Mouse (Mus musculus) CD4-positive naive resting alpha-beta T cell, adult 57 days (primary cell): ENCODE data around the gene Lrrc4b. TPM values are rescaled to one million over a fixed set of nuclear protein-coding genes. Genes with fewer than 3 reads are reported as not detected.

Experiments
- total RNA-seq: library from RNA; stranded (reverse); gene quantifications from one replicate; pipeline ENCODE4 v1.2.4, GENCODE M21; 2023

Gene Lrrc4b
- total RNA-seq, result not detected

DNA sequence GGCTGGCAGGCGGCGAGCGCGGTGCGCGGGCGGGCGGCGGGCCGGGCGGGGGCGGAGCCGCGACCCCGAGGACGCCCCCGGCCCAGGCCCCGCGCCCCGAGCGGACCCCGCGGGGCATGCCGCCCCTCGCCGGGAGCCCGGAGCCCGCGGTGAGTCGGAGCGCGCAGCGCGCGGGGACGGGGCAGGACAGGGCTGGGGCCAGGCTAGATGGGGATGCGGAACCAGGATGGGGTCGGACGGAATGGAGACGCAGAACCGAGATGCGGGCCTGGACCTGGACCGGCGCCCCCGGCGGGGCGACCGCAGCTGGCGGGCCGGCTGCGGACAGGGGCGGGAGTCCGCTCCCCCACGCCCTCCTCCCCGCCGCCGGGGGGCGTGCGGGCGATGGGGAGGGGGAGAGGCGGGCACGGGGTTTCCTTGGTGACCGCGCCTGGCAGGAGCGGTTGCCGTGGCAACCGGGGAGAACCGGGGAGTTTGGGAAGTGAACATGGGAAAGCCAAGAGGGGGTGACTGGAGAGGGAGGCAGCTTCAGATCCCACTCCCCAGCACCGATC is at the start of gene Lrrc4b:
TSS of gene Lrrc4b (plus strand) at position 51 of the 554 bp plus-strand sequence.

DNA sequence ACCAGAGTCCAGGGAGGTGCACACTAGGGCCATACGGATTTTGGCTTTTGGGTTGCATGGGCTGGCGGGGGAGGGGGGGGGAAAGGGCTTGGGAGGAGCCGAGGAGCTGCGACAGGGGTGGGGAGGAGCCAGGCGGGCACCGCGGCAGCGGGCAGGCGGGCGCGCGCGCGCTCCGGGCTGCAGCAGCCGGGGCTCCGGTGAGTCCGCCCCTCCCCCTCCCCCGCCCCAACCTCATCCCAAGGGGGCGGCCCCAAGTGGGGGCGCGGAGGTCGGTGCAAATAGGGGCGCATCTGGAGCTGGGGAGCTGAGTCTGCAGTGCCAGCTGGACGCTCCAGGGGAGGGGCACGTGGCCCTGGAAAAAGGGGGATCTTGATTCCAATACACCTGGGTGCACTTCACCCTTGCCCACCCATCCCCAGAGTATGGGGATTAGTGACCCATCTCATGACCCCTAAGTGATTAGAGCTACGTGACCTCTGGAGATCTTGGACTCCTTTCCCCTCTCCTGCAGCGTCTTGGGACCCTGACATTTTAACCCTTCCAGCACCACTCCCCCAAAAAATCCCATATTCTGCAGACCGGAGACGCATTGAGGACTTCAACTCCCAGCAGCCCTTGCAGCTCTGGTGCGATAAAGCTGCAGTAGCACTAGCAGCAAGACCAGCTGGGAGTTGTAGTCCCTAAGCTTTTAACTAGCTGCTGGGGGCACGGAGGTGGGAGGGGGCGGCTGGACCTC is 44.7 kb upstream of the Lrrc4b start, which contains the start of gene Syt3:
TSS of gene Syt3 (plus strand) at position 123 of the 736 bp plus-strand sequence.

DNA sequence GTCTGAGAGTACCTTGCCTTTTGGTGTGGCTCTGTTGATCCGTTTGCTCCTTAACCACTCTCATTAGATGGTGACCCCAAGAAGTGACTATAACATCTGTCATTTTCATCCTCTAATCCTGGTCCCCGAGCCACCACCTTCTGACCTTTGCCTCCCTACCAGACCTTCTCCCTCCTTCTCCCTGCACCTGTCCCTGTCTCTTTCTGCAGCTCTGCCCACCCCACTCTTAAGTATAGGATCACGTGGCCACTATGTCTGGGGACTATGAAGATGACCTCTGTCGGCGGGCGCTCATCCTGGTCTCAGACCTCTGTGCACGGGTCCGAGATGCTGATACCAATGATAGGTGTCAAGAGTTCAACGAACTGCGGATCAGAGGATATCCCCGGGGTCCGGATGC is 43.1 kb upstream of the Lrrc4b start, which contains the start of gene 1700008O03Rik:
TSS of gene 1700008O03Rik (minus strand) at position 101 of the 400 bp plus-strand sequence.

DNA sequence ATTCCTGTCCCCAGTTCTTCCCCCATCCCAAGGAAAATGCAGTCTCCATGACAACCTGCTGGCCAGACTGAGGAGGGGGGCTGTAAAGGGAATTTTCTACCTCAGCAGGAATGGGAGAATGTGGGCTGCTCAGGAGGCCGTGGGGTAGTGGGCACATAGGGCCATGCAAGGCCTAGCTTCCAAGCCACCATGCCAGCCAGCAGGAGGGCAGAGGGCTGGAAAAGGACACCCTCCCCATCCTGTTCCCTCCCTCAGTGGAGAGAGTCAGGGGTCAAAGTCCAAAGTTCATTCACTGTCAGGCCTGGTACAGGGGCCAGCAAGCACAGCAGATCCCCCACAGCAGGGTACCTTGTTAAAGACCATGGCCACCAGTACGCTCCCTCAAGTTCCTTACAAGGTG is 36.3 kb downstream of the Lrrc4b start, which contains the start of gene Aspdh:
TSS of gene Aspdh (plus strand) at position 281 of the 400 bp plus-strand sequence.

DNA sequence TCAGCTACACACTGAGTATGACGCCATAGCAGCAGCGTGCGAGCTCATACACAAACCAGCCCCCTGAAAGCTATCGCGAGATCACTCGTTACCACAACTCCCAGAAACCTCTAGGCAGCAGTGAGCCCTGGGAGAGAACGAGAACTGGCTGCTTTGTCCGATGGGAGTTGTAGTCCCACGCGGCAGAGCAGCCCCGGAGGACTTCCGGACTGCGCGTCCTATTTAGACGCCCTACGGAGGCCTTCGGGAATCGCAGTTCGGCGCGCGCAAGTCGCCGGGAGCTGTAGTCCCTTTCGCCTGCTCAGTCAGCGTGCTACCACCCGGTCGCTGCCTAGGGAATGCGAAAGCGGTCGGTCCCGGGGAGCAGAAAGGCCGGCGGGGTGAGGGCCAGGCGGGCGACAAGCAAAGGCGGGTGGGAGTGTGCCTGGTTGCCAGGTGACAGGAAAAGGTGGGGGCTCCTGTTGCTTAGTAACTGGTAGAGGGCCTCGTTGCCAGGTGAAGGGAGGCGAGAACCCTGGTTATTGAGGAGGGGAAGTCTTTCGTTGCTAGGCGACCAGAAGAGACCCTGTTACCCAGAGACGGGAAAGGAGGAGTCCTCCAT is 39.1 kb downstream of the Lrrc4b start, which contains the start of gene Josd2:
TSS of gene Josd2 (plus strand) at position 170 of the 601 bp plus-strand sequence.

DNA sequence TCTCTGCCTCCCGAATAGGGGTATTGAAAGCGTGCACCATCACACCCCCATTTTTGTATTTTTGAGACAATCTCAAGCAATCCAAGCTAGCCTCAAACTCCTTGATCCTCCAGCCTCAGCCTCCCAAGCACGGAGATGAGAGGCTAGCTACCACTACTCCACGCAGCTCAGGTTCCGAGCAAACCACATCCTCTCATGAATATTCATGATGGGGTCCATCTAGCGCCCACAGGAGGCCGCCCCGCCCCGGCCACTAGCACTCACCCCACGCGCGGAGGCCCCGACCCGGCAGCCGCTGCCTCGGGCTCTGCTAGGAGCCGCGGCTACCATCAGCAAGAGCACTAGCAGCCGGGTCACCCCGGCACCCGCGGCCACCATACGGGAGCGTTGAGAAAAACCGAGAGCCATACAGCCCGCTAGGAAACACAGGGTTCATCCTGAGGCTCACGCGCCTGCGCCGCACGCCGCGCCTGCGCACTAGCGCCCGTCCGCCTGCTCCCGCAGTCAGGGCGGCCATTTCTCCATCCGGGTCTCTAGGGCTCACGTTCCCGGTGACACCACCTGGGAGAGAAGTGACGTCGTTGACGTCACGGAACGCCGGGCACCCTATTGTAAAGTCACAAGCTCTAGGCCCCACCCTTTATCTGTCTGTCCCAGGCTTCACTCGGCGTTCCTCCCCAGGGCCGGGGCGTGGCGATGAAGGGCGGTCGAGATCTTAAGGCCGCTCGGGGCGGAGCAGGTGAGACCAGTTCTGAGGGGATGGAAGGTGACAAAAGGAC is 67.4 kb downstream of the Lrrc4b start, which contains the start of the genes Emc10 and Fam71e1:
TSS of gene Emc10 (minus strand) at position 538 of the 779 bp plus-strand sequence.
TSS of gene Fam71e1 (plus strand) at position 590 of the 779 bp plus-strand sequence.

Other genes starting within 250 kb of the Lrrc4b start
- not detected for gene Klk1b24, start 240.8 kb upstream of the Lrrc4b start, total RNA-seq
- not detected for gene Klk1b3, start 230.8 kb upstream of the Lrrc4b start, total RNA-seq
- not detected for gene Klk1b4, start 221.6 kb upstream of the Lrrc4b start, total RNA-seq
- gene Klk1b5, start 213.1 kb upstream of the Lrrc4b start, total RNA-seq, result not detected
- not detected for gene Klk1, start 203.7 kb upstream of the Lrrc4b start, total RNA-seq
- not detected for gene Gm36864, start 192.8 kb upstream of the Lrrc4b start, total RNA-seq
- 3.6 TPM for gene 1700028J19Rik, start 182.3 kb upstream of the Lrrc4b start, total RNA-seq
- gene 2410002F23Rik, start 182.3 kb upstream of the Lrrc4b start, total RNA-seq, result 184 TPM
- gene Acp4, start 171.6 kb upstream of the Lrrc4b start, total RNA-seq, result not detected
- not detected for gene Gm15517, start 167.6 kb upstream of the Lrrc4b start, total RNA-seq
- 1.5 TPM for gene Clec11a, start 122.1 kb upstream of the Lrrc4b start, total RNA-seq
- 1.8 TPM for gene Shank1, start 118.8 kb upstream of the Lrrc4b start, total RNA-seq
- 0.83 TPM for gene Syt3, start 44.9 kb upstream of the Lrrc4b start, total RNA-seq
- gene 1700008O03Rik, start 43.2 kb upstream of the Lrrc4b start, total RNA-seq, result not detected
- gene Aspdh, start 36.4 kb downstream of the Lrrc4b start, total RNA-seq, result not detected
- 62.3 TPM for gene Josd2, start 39.0 kb downstream of the Lrrc4b start, total RNA-seq
- 84.1 TPM for gene Emc10, start 67.5 kb downstream of the Lrrc4b start, total RNA-seq
- 6.6 TPM for gene Fam71e1, start 67.6 kb downstream of the Lrrc4b start, total RNA-seq
- 0.56 TPM for gene Mybpc2, start 95.6 kb downstream of the Lrrc4b start, total RNA-seq
- gene Spib, start 103.1 kb downstream of the Lrrc4b start, total RNA-seq, result 15.9 TPM
- 38.5 TPM for gene Pold1, start 119.8 kb downstream of the Lrrc4b start, total RNA-seq
- 315 TPM for gene Nr1h2, start 124.9 kb downstream of the Lrrc4b start, total RNA-seq
- 21.3 TPM for gene Napsa, start 143.4 kb downstream of the Lrrc4b start, total RNA-seq
- 1.6 TPM for gene Kcnc3, start 161.6 kb downstream of the Lrrc4b start, total RNA-seq
- gene Myh14, start 241.8 kb downstream of the Lrrc4b start, total RNA-seq, result 0.35 TPM